In the genomic region with DNA sequence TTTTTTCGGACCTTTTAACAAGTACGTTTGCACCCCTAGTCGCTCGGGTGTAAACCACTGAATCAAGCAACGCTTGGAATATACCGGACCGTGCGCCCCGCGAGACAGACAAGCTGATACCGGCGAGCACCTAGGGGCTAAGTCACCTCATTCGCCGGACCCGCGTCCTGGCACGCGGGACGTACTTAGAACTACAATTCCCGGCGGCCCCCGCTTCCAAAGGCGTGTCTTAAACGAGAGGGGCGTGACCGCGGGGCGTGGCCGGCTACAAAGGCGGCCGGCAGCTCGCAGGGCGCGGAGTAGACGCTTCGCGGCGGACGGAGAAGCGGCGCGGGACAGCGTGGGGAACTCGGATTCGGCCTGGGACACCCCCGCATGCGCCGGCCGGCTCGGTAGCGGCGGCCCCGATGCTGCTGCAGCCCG, we compare ENCODE assay signal across 8 mouse cellular contexts. TPM values are rescaled to one million over a fixed set of nuclear protein-coding genes. Genes with fewer than 3 reads are reported as not detected.
DNase-seq lines count a peak whose midpoint lies in the region; ATAC-seq and TF ChIP-seq lines count a peak whose summit lies in the region.

No protein-coding gene starts in this region.

- H3K4me1 ChIP-seq in embryonic facial prominence, embryonic 10.5 days = peaks cover 72% of the 10 kb centered on the region
- peaks cover 11% of the 10 kb centered on the region; the same call in 1 of the 2 replicates for H3K4me1 ChIP-seq in intestine, postnatal 0 days (replicated peaks; ENCODE audit: control insufficient read depth, insufficient read depth, low read length)
- H3K4me1 ChIP-seq in midbrain, embryonic 11.5 days (ENCODE audit: control insufficient read depth, insufficient read depth, low read length) = peaks cover 37% of the 10 kb centered on the region

- H3K9me3 ChIP-seq in embryonic facial prominence, embryonic 10.5 days = no peaks in the 10 kb centered on the region
- H3K9me3 ChIP-seq in intestine, postnatal 0 days (ENCODE audit: control insufficient read depth) = no peaks in the 10 kb centered on the region
- no peaks in the 10 kb centered on the region for H3K9me3 ChIP-seq in midbrain, embryonic 11.5 days (ENCODE audit: control insufficient read depth, low read length)

- H3K27ac ChIP-seq in embryonic facial prominence, embryonic 10.5 days (replicated peaks) = peak overlapping the region; percentile 90
- H3K27ac ChIP-seq in intestine, postnatal 0 days (ENCODE audit: low read depth, low read length) = peak overlapping the region; percentile 46
- H3K27ac ChIP-seq in midbrain, embryonic 11.5 days (ENCODE audit: low read depth, low read length) = peak overlapping the region; percentile 65; the same call in 1 of the 2 replicates

- intact Hi-C loops in left cerebral cortex, postnatal 4 days (cut with DNase I) = no loop called here

- H3K4me2 ChIP-seq in intestine, postnatal 0 days (replicated peaks; ENCODE audit: low read depth) = peak overlapping the region; percentile 96
- H3K4me2 ChIP-seq in midbrain, embryonic 11.5 days = peak overlapping the region; percentile 79

- H3K27me3 ChIP-seq in embryonic facial prominence, embryonic 10.5 days (replicated peaks; ENCODE audit: low read depth, poor library complexity, severe bottlenecking) = peaks cover 43% of the 10 kb centered on the region
- no peaks in the 10 kb centered on the region for H3K27me3 ChIP-seq in intestine, postnatal 0 days (replicated peaks; ENCODE audit: control insufficient read depth, insufficient read depth, low read length)
- peaks cover 19% of the 10 kb centered on the region for H3K27me3 ChIP-seq in midbrain, embryonic 11.5 days (ENCODE audit: control insufficient read depth, insufficient read depth, low read length)

- peak overlapping the region; percentile 81 for H3K4me3 ChIP-seq in embryonic facial prominence, embryonic 10.5 days
- peak overlapping the region; percentile 78 for H3K4me3 ChIP-seq in intestine, postnatal 0 days (ENCODE audit: low read depth, low read length)
- H3K4me3 ChIP-seq in midbrain, embryonic 11.5 days (ENCODE audit: low read depth, low read length) = peak overlapping the region; percentile 76

- DNase-seq in adrenal gland, postnatal 14 days = peak; percentile 97
- peak; percentile 94 for DNase-seq in embryonic facial prominence, embryonic 10.5 days (ENCODE audit: low spot score)
- peak; percentile 96 for DNase-seq in left cerebral cortex, postnatal 4 days
- peak; percentile 100 for DNase-seq in midbrain, embryonic 11.5 days (ENCODE audit: low spot score, missing footprints)
- peak; percentile 95 for DNase-seq in right cerebral cortex, postnatal 4 days
- peak; percentile 88 for DNase-seq in yolk sac, embryonic 10.5 days (ENCODE audit: low spot score)

- no peak for TF ChIP-seq CTCF in intestine, postnatal 0 days (IDR thresholded peaks at IDR 0.05; ENCODE audit: low read depth)

- ATAC-seq in granulocyte monocyte progenitor cell, adult 5-6 weeks (replicated peaks; ENCODE audit: poor library complexity, severe bottlenecking) = peak; percentile 32
- peak; percentile 55 for ATAC-seq in intestine, postnatal 0 days
- peak; percentile 87 for ATAC-seq in midbrain, embryonic 11.5 days (ENCODE audit: low FRiP score)

- H3K36me3 ChIP-seq in embryonic facial prominence, embryonic 10.5 days (replicated peaks) = peaks cover 36% of the 10 kb centered on the region
- H3K36me3 ChIP-seq in intestine, postnatal 0 days (ENCODE audit: control insufficient read depth, insufficient read depth) = peaks cover 5% of the 10 kb centered on the region; the same call in 1 of the 2 replicates
- peaks cover 5% of the 10 kb centered on the region for H3K36me3 ChIP-seq in midbrain, embryonic 11.5 days (ENCODE audit: control insufficient read depth, insufficient read depth, low read length)

- H3K9ac ChIP-seq in intestine, postnatal 0 days (ENCODE audit: low read depth, low read length) = peak overlapping the region; percentile 62
- peak overlapping the region; percentile 88 for H3K9ac ChIP-seq in midbrain, embryonic 11.5 days (ENCODE audit: low read length)

- under 1% methylated on average over 54 of the region's 54 CpGs for WGBS in embryonic facial prominence, embryonic 10.5 days
- under 1% methylated on average over 53 of the region's 54 CpGs for WGBS in intestine, postnatal 0 days
- under 1% methylated on average over 54 of the region's 54 CpGs for WGBS in midbrain, embryonic 11.5 days

RNA-seq across cellular contexts. Expression of gene Rbm38, which starts 1.3 kb away (rescaled TPM):
- 31.6 and 36.2 TPM in 2 replicates for total RNA-seq in adrenal gland, postnatal 14 days (2021)
- polyA plus RNA-seq in embryonic facial prominence, embryonic 10.5 days (2016; fragmentation: Nextera tagmentation; extraction: Ambion mirVana) = 85.7 and 95.6 TPM in 2 replicates
- 127 and 197 TPM in 2 replicates for total RNA-seq in granulocyte monocyte progenitor cell, adult 5-6 weeks (2014; fragmentation: Nextera tagmentation)
- total RNA-seq in granulocyte monocyte progenitor cell, adult 5-6 weeks (2017) = 38.8 and 60.4 TPM in 2 replicates
- 39.0 and 39.8 TPM in 2 replicates for polyA plus RNA-seq in intestine, postnatal 0 days (2015; fragmentation: Nextera tagmentation; extraction: Ambion mirVana)
- 1 to 10 TPM; 7.5 to 8.1 TPM for total RNA-seq in left cerebral cortex, postnatal 4 days (2021)
- polyA plus RNA-seq in midbrain, embryonic 11.5 days (2014; fragmentation: Nextera tagmentation; extraction: Ambion mirVana) = 70.4 and 77.3 TPM in 2 replicates

RNA-seq across cellular contexts. Expression of gene Rae1, which starts 21.7 kb away (rescaled TPM):
- 55.3 and 65.0 TPM in 2 replicates for total RNA-seq in adrenal gland, postnatal 14 days (2021)
- polyA plus RNA-seq in embryonic facial prominence, embryonic 10.5 days (2016; fragmentation: Nextera tagmentation; extraction: Ambion mirVana) = 176 and 179 TPM in 2 replicates
- 95.2 and 147 TPM in 2 replicates for total RNA-seq in granulocyte monocyte progenitor cell, adult 5-6 weeks (2014; fragmentation: Nextera tagmentation)
- total RNA-seq in granulocyte monocyte progenitor cell, adult 5-6 weeks (2017) = 71.2 and 75.6 TPM in 2 replicates
- polyA plus RNA-seq in intestine, postnatal 0 days (2015; fragmentation: Nextera tagmentation; extraction: Ambion mirVana) = 62.8 and 63.5 TPM in 2 replicates
- 10 to 100 TPM; 85.7 to 98.0 TPM for total RNA-seq in left cerebral cortex, postnatal 4 days (2021)
- polyA plus RNA-seq in midbrain, embryonic 11.5 days (2014; fragmentation: Nextera tagmentation; extraction: Ambion mirVana) = 137 and 140 TPM in 2 replicates

RNA-seq across cellular contexts. Expression of gene Spo11, which starts 44.1 kb away (rescaled TPM):
- total RNA-seq in adrenal gland, postnatal 14 days (2021) = not detected in 2 replicates
- polyA plus RNA-seq in embryonic facial prominence, embryonic 10.5 days (2016; fragmentation: Nextera tagmentation; extraction: Ambion mirVana) = 0.26 and 0.46 TPM in 2 replicates
- not detected in 2 replicates for total RNA-seq in granulocyte monocyte progenitor cell, adult 5-6 weeks (2014; fragmentation: Nextera tagmentation)
- total RNA-seq in granulocyte monocyte progenitor cell, adult 5-6 weeks (2017) = not detected in 2 replicates
- 0.04 TPM in 1 of 2 replicates, not detected in the other for polyA plus RNA-seq in intestine, postnatal 0 days (2015; fragmentation: Nextera tagmentation; extraction: Ambion mirVana)
- under 1 TPM; 0.44 to 0.74 TPM for total RNA-seq in left cerebral cortex, postnatal 4 days (2021)
- 0.25 and 0.26 TPM in 2 replicates for polyA plus RNA-seq in midbrain, embryonic 11.5 days (2014; fragmentation: Nextera tagmentation; extraction: Ambion mirVana)

Comparison
In these comparisons a context has a peak if more than half of its experiments do, and no peak if none do; other contexts are left out.
1. Peak in every context shown above with its lines: DNase-seq, ATAC-seq, H3K4me3 ChIP-seq and H3K27ac ChIP-seq.
2. ATAC-seq: peak in every context shown above with its lines; median percentile 87 in midbrain, embryonic 11.5 days; 55 in intestine, postnatal 0 days; 32 in granulocyte monocyte progenitor cell, adult 5-6 weeks.